Mouse (Mus musculus) CH12.LX (cell line): ENCODE measurements around the gene Fbxl18. TPM values are rescaled to one million over a fixed set of nuclear protein-coding genes. Genes with fewer than 3 reads are reported as not detected.

ENCODE experiments used
- DNase-seq: peaks from one replicate; pipeline ENCODE4 v3.0.0-alpha.2; 2013; ENCODE audit errors: extremely low read depth
- H3K27ac ChIP-seq: 2 replicates; pipeline ENCODE4 v1.5.1; 2012; ENCODE audit warnings: low read depth, mild to moderate bottlenecking, control low read depth, moderate library complexity; ENCODE audit not compliant: insufficient read depth
- H3K27me3 ChIP-seq: replicated peaks from 2 replicates; pipeline ENCODE3; 2012; ENCODE audit warnings: inconsistent platforms
- H3K36me3 ChIP-seq, 2 experiments: replicated peaks in 1 of 2; 2 replicates each; pipeline versions ENCODE3 to v1.6.1; 2012; ENCODE audit warnings: inconsistent platforms in 1 of 2, low read length in 1 of 2, mild to moderate bottlenecking in 1 of 2, mixed read lengths in 1 of 2, moderate library complexity in 1 of 2; ENCODE audit not compliant: control insufficient read depth in 1 of 2, insufficient read depth in 1 of 2
- H3K4me1 ChIP-seq, 2 experiments: 2 replicates each; pipeline ENCODE4 v1.6.1; 2012; ENCODE audit warnings: inconsistent platforms in 1 of 2, moderate library complexity in 1 of 2; ENCODE audit not compliant: insufficient read depth in 2 of 2, control insufficient read depth in 1 of 2
- H3K4me2 ChIP-seq: 2 replicates; pipeline ENCODE4 v1.6.1; 2012; ENCODE audit warnings: low read depth, mild to moderate bottlenecking, control low read depth; ENCODE audit not compliant: poor library complexity, insufficient read depth, severe bottlenecking
- H3K4me3 ChIP-seq, 3 experiments: fragments of 150-350 bp in 1 of 3; sonication (generic) in 1 of 3; replicated peaks in 1 of 3; 2 replicates each; pipeline versions ENCODE3 to v1.5.1; 2011 to 2012; ENCODE audit warnings: low read depth in 2 of 3, low read length in 2 of 3, mild to moderate bottlenecking in 2 of 3, moderate library complexity in 2 of 3, control low read depth in 1 of 3, improper control_type of control experiment in 1 of 3, inconsistent platforms in 1 of 3, mixed read lengths in 1 of 3; ENCODE audit not compliant: poor library complexity in 1 of 3
- H3K79me2 ChIP-seq: replicated peaks from 2 replicates; pipeline ENCODE4 v1.6.1; 2012; ENCODE audit warnings: mild to moderate bottlenecking, moderate library complexity; ENCODE audit not compliant: control insufficient read depth, poor library complexity, insufficient read depth, severe bottlenecking; ENCODE audit errors: extremely low read depth
- H3K9ac ChIP-seq: 2 replicates; pipeline ENCODE4 v1.6.1; 2012; ENCODE audit warnings: low read depth, mild to moderate bottlenecking, control low read depth, moderate library complexity; ENCODE audit not compliant: insufficient read depth
- H3K9me3 ChIP-seq: replicated peaks from 2 replicates; pipeline ENCODE3; 2012; ENCODE audit warnings: low read length, inconsistent platforms, mixed read lengths
- BHLHE40 ChIP-seq: IDR thresholded peaks from 2 replicates; pipeline ENCODE4 v1.6.1; 2011; ENCODE audit warnings: mild to moderate bottlenecking, low read depth, low read length, improper control_type of control experiment
- EP300 ChIP-seq: IDR thresholded peaks from 2 replicates; pipeline ENCODE4 v1.6.1; 2011; ENCODE audit warnings: low read length, improper control_type of control experiment
- ETS1 ChIP-seq: conservative IDR thresholded peaks from 2 replicates; pipeline ENCODE4 v1.6.1; 2012; ENCODE audit warnings: low read depth, mild to moderate bottlenecking, inconsistent platforms, low read length, improper control_type of control experiment, moderate library complexity
- JUN ChIP-seq: IDR thresholded peaks from 2 replicates; pipeline ENCODE4 v1.6.1; 2011; ENCODE audit warnings: low read depth, mild to moderate bottlenecking, low read length, improper control_type of control experiment, moderate library complexity; ENCODE audit not compliant: insufficient read depth
- JUND ChIP-seq: conservative IDR thresholded peaks from 2 replicates; pipeline ENCODE4 v1.6.1; 2011; ENCODE audit warnings: low read depth, low read length, improper control_type of control experiment
- KAT2A ChIP-seq: IDR thresholded peaks from 2 replicates; pipeline ENCODE4 v1.6.1; 2012; ENCODE audit warnings: low read length, improper control_type of control experiment, inconsistent platforms; ENCODE audit not compliant: insufficient replicate concordance
- MAX ChIP-seq: IDR thresholded peaks from 2 replicates; pipeline ENCODE4 v1.6.1; 2011; ENCODE audit warnings: low read length, improper control_type of control experiment
- MXI1 ChIP-seq: IDR thresholded peaks from 2 replicates; pipeline ENCODE4 v1.6.1; 2011; ENCODE audit warnings: mild to moderate bottlenecking, low read depth, low read length, improper control_type of control experiment
- NELFE ChIP-seq: IDR thresholded peaks from 2 replicates; pipeline ENCODE4 v1.6.1; 2011; ENCODE audit warnings: low read depth, low read length, improper control_type of control experiment
- POLR2A ChIP-seq: IDR thresholded peaks from 2 replicates; pipeline ENCODE4 v1.6.1; 2011; ENCODE audit warnings: low read depth, mild to moderate bottlenecking, improper control_type of control experiment, low read length
- RCOR1 ChIP-seq: conservative IDR thresholded peaks from 2 replicates; pipeline ENCODE4 v1.6.1; 2012; ENCODE audit warnings: low read depth, mild to moderate bottlenecking, inconsistent platforms, low read length, improper control_type of control experiment
- TBP ChIP-seq: conservative IDR thresholded peaks from 2 replicates; pipeline ENCODE4 v1.6.1; 2011; ENCODE audit warnings: low read depth, low read length, improper control_type of control experiment
- ZKSCAN1 ChIP-seq: IDR thresholded peaks from 2 replicates; pipeline ENCODE4 v1.6.1; 2012; ENCODE audit warnings: low read depth, inconsistent platforms, low read length, improper control_type of control experiment, borderline replicate concordance
- ZMIZ1 ChIP-seq: IDR thresholded peaks from 2 replicates; pipeline ENCODE4 v1.6.1; 2012; ENCODE audit warnings: low read depth, mild to moderate bottlenecking, inconsistent platforms, low read length, improper control_type of control experiment
- dilution Hi-C: fragments of 300-500 bp; cut with MboI; formaldehyde crosslinking; loops from 2 replicates; pipeline ENCODE4 v1.14.3; 2020; ENCODE audit warnings: low sequenced_read_pairs; ENCODE audit not compliant: extremely low pct_unique_long_range_greater_than_20kb, extremely low pct_ligation_motif_present
- in situ Hi-C: fragments of 300-500 bp; cut with MboI; formaldehyde crosslinking; loops from 3 replicates; pipeline ENCODE4 v1.14.3; 2019; ENCODE audit warnings: low sequenced_read_pairs, low pct_ligation_motif_present, low pct_unique_long_range_greater_than_20kb, mixed read lengths
- polyA plus RNA-seq: library from polyadenylated mRNA; unstranded; fragments of >175 nt; gene quantifications from 2 replicates; pipeline ENCODE4 v1.2.1, GENCODE M21; 2012; ENCODE audit warnings: low read depth; ENCODE audit not compliant: insufficient read length
- total RNA-seq, 2 experiments: library from RNA; depleted of rRNA; stranded (reverse); fragments of 300-350 nt in 1 of 2; fragments of >200 nt in 1 of 2; gene quantifications; 2 replicates each; pipeline ENCODE4 v1.2.3; 2012 to 2014

The Fbxl18 gene
- total and polyA plus RNA-seq, 3 experiments, result 3.7 to 6.4 (median 5.5) TPM

DNA sequence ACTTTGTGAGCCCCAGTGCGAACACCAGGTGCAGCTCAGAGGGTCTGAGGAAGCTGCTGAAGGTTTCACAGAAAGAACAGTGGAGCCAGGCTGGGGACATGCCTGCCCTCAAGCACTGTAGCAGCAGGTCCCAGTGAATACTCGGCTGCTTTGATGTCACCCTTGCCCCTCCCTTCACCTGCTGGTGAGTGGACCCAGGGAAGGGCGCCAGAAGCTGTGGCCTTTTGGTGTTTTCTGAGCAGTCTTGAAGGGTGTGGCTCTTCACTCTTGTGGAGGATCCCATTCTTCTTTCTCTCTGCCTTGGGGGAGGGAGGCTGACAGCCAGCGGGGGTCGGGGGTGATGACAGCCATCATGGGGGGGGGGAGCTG lies 43.6 kb downstream of the Fbxl18 start:
- no peak for TF ChIP-seq JUND
- TF ChIP-seq RCOR1, result no peak
- TF ChIP-seq MAX, result no peak
- TF ChIP-seq BHLHE40, result no peak
- TF ChIP-seq POLR2A, result no peak
- TF ChIP-seq JUN, result no peak
- no peak for TF ChIP-seq MXI1
- TF ChIP-seq KAT2A, result no peak
- TF ChIP-seq NELFE, result no peak
- TF ChIP-seq EP300, result no peak
- no peak for TF ChIP-seq ZMIZ1
- no peak for TF ChIP-seq TBP
- TF ChIP-seq ETS1, result no peak
- Histone ChIP-seq H3K27me3 (no peaks in the 10 kb centered on the region), H3K4me3 (no peak overlapping the region), H3K27ac (no peak overlapping the region), H3K4me1 (peaks cover 3 to 5% of the 10 kb centered on the region in 2 experiments; a peak in 2 of 4 replicates), H3K36me3 (no peaks in the 10 kb centered on the region), H3K9ac (no peak overlapping the region), H3K9me3 (peaks cover 8% of the 10 kb centered on the region), H3K4me2 (no peak overlapping the region), H3K79me2 (no peaks in the 10 kb centered on the region)
- dilution Hi-C loops (no loop called here), in situ Hi-C loops (loop anchor here (25.0 kb wide), 1 partner anchor 339 kb away; no protein-coding TSS in a partner anchor)
- no peak for DNase-seq

DNA sequence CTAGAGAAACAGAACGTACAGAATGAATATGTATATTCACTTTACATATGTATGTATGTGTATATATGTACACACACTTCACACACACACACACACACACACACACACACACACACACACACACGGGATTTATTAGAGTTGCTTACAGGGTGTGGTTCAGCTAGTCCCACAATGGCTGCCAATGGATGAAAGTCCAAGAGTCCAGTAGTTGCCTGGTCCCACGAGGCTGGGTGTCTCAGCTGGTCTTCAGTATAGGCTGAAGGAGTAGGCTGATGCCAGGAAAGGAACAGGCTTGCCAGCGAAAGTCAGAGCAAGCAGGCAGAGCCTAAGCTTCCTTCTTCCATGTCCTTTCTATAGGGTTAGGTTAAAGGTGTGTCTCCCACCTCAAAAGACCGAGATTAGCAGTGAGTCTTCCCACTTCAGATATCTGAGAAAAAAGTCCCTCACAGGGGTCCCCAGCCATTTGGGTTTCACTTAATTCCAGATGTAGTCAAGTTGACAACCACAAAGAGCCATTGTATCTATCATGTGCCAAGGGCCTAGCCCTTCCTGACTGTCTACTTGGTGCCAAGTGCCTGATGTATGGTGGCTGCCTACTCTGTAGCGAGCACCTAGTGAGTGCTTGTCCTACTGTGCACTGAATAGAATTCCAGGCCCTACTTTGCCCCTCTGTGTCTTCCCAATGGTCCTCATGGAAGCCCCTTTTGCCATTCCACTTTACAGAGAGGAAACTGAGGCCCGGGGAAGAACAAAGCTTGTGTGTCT lies 44.1 kb downstream of the Fbxl18 start:
- Histone ChIP-seq H3K27me3 (no peaks in the 10 kb centered on the region), H3K4me2 (no peak overlapping the region), H3K27ac (no peak overlapping the region), H3K4me3 (no peak overlapping the region), H3K36me3 (no peaks in the 10 kb centered on the region), H3K9ac (no peak overlapping the region), H3K79me2 (no peaks in the 10 kb centered on the region), H3K9me3 (peaks cover 4% of the 10 kb centered on the region), H3K4me1 (peaks cover 3 to 5% of the 10 kb centered on the region in 2 experiments; a peak in 2 of 4 replicates)
- no peak for TF ChIP-seq RCOR1
- 0 out of 2 replicates have a peak, but pooled peaks have one; percentile 6 for TF ChIP-seq ZKSCAN1
- dilution Hi-C loops (no loop called here), in situ Hi-C loops (loop anchor here (25.0 kb wide), 1 partner anchor 339 kb away; no protein-coding TSS in a partner anchor)
- no peak for DNase-seq
